Mouse (Mus musculus) skeletal muscle tissue, adult 2 months (tissue): ENCODE results near the gene Lrriq4.

Experiments
- DNase-seq: peaks from one replicate; pipeline ENCODE4 v3.0.0-alpha.2; 2012; ENCODE audit warnings: low read depth, low spot score

Lrriq4 gene

DNA sequence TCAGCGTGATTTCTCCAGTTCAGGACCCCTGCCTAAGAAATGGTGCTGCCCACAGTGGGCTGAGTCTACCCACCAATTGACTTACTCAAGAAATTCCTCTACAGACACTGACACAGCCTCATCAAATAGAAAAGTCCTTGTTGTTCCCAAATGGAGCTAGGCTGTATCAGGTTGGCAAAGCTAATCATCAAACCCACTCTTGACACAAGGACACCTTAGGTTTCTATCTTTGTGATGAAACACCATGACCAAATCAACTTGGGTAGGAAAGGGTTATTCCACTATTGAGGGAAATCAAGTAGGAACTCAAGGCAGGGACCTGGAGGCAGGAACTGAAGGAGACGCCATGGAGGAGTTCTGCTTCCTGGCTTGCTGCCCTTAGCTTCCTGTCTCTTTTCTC lies at the start of gene Lrriq4:
Gene Lrriq4, plus strand, starts transcription at position 301 of the 400 bp plus-strand sequence.
- no peak for DNase-seq

- DNase-seq: peak; percentile 25
Measured at GRCm38 (mm10) chr3:30595111-30595832, 49.0 kb upstream of the Lrriq4 start.

GRCm38 (mm10) chr3:30597271-30597670 lies 47.0 kb upstream of the Lrriq4 start:
- DNase-seq: no peak

DNA sequence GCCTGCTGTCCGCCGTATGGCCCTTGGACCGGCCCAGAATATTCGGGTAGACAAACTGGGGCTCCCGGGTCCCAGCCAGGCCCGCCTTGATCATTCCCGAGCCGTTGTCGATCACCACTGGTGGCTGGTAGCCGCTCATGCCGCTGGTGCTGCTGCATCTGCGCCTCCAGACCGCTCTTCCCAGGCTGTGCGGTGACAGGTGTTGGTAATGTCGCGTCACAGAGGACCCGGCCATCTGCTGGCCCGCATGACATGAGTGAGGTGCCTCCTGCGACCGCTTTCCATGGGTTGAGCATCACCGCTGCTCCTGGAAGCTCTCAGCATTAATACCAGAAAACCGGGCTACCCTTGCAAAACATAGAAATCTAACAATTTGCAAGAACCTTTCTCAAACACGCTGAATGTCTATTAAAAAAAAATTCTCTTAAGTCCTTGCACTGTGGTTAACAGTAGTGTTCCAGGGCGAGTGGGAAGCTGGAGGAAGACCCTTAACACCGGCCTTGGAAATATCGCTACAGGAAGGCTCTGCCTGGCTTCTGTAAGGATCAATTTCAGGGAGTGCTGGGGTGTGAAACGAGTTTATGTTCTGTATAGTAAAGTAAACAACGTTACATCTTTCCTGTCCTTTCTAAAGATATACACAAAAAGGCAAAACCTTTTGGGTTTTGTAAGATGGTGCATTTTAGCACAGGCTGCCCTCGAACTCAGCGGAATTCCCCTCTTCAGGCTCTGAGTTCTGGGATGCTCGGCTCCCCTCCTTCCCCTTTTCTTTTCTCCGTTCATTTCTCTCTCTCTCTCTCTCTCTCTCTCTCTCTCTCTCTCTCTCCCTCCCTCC lies 44.4 kb upstream of the Lrriq4 start, which contains the start of gene Actrt3:
Gene Actrt3, minus strand, starts transcription at position 229 of the 835 bp plus-strand sequence.
- no peak for DNase-seq

- DNase-seq: no peak
Measured at GRCm38 (mm10) chr3:30600717-30601116, 43.6 kb upstream of the Lrriq4 start.

DNA sequence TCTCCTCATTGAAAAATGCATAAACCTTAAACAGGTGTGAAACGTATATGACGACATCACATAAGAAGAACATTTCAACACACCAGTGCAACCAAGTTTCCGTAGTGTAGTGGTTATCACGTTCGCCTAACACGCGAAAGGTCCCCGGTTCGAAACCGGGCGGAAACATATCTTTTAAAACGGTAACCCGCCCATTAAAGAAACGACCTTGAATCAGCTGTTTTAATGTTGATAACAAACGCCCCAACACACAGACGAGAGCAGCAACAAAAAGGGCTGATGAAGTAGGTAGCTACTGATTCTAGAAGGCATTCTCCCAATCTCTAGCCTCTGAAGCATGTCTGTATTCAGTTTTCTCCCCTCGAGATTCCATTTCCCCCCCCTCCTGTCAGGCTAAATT lies 43.1 kb upstream of the Lrriq4 start:
- DNase-seq: peak; percentile 89

- no peak for DNase-seq
Measured at GRCm38 (mm10) chr3:30601610-30602064, 42.7 kb upstream of the Lrriq4 start.

- peak; percentile 91 for DNase-seq
Measured at GRCm38 (mm10) chr3:30602065-30602739, 42.1 kb upstream of the Lrriq4 start, which contains the start of gene Mynn. Gene Mynn, plus strand, starts transcription at chr3:30602065.

- peak; percentile 38 for DNase-seq
Measured at GRCm38 (mm10) chr3:30602740-30603098, 41.6 kb upstream of the Lrriq4 start.

GRCm38 (mm10) chr3:30603256-30603655 lies 41.1 kb upstream of the Lrriq4 start:
- no peak for DNase-seq

DNA sequence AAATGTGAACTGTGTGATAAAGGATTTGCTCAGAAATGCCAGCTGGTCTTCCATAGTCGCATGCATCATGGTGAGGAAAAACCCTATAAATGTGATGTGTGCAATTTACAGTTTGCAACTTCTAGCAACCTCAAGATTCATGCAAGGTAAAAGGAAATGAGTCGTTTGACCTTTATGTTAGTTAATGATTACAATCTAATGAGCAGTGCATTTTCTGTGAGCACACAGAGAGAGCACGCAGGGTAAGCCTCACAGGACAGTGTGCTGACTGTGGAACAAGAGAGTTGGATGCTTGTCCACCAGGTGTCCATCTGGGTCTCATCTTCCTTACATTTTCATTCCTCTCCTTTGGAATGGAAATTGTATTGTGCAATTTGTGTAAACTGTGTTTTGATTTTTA lies 35.3 kb upstream of the Lrriq4 start:
- DNase-seq: no peak

- DNase-seq: no peak
Measured at GRCm38 (mm10) chr3:30610930-30611329, 33.4 kb upstream of the Lrriq4 start.

DNA sequence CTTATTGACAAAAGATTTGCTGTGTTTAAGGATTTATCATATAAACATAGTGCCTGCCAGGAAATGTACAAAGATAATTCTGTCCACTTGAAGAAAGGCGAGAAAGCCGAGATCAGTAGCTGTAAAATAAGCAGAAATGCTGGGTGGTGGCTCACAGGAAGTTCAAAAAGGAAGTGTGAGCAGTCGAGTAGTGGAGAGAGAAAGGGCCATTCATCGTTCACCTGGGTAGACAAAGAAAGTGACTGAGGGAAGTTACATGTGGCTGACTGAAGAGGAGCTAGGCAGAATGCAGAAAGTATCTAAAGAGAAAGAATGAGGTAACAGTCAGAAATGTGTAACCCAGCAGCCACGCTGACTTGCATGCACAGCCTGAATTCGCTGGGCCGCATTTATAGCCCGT lies 24.2 kb upstream of the Lrriq4 start:
- DNase-seq: no peak

DNA sequence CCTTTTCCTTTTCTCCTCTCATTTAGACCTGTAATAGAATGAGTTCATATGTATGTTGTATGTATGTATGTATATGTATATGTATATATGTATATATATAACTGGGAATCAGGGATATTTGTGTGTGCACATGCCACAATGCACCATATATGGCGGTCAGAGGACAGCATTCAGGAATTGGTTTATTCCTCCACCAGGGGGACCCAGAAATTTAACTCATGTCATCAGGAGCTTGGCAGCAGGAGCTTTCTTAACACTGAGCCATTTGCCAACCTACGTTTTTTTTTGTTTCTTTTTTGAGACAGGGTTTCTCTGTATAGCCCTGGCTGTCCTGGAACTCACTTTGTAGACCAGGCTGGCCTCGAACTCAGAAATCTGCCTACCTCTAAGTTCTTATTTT lies 10.6 kb upstream of the Lrriq4 start:
- no peak for DNase-seq

DNA sequence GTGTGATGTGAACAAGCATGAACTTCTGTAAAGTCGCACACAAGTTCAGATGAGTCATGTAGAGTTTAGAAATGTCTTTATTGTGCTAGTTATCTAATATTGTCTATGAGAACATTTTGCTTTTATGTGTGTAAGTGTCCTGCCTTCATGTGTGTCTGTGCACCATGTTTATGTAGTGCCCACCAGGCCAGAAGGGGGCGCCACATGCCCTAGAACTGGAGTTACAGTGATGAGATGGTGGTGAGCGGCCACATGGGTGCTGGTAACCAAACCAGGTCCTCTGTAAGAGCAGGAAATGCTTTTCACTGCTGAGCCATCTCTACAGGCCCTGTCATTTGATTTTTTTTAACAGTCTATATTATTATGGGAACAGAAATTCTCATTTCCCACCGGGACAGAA lies 8.7 kb upstream of the Lrriq4 start:
- DNase-seq: no peak

- DNase-seq: no peak
Measured at GRCm38 (mm10) chr3:30646761-30647160, 2.5 kb downstream of the Lrriq4 start.

GRCm38 (mm10) chr3:30647440-30648090 lies 3.3 kb downstream of the Lrriq4 start, which contains the start of gene Lrrc34:
Gene Lrrc34, minus strand, starts transcription at chr3:30647869.
- no peak for DNase-seq

GRCm38 (mm10) chr3:30648466-30648865 lies 4.2 kb downstream of the Lrriq4 start:
- no peak for DNase-seq

DNA sequence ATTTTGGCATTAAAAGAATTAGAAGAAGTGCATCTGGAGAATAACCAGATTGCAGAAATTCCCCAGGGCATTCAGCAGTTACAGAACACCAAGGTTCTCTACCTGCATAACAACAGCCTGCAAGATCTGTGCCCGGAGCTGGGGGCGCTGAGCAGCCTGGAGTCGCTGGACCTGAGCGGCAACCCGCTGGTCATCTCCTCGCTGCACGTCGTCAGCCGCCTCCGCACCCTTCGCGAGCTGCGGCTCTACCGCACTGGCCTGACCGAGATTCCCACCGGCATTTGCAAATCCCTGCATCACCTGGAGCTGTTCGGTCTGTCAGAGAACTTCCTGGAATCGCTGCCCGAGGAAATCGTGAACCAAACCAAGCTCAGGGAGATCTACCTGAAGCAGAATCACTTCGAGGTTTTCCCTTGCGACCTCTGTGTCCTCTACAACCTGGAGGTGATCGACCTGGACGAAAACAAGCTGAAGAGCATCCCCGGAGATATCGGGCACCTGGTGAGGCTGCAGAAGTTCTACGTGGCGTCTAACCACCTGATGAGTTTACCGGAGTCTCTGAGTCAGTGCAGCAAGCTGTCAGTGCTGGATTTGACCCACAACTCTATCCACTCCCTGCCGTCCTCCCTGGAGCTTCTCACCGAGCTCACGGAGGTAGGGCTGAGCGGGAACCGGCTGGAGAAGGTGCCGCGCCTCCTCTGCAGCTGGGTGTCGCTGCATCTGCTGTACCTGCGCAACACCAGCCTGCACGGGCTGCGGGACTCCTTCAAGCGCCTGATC lies 5.9 kb downstream of the Lrriq4 start:
- no peak for DNase-seq

GRCm38 (mm10) chr3:30655937-30656336 lies 11.6 kb downstream of the Lrriq4 start:
- DNase-seq: no peak

- DNase-seq: no peak
Measured at GRCm38 (mm10) chr3:30658486-30658885, 14.2 kb downstream of the Lrriq4 start.
